Mouse (Mus musculus) fat pad, adult 2 months (tissue): ENCODE results near the gene Smim1.

Source experiments
- DNase-seq: peaks from one replicate; pipeline ENCODE4 v3.0.0-alpha.2; 2011; ENCODE audit warnings: low read depth, low spot score; ENCODE audit errors: extremely low read depth

Gene Smim1

DNA sequence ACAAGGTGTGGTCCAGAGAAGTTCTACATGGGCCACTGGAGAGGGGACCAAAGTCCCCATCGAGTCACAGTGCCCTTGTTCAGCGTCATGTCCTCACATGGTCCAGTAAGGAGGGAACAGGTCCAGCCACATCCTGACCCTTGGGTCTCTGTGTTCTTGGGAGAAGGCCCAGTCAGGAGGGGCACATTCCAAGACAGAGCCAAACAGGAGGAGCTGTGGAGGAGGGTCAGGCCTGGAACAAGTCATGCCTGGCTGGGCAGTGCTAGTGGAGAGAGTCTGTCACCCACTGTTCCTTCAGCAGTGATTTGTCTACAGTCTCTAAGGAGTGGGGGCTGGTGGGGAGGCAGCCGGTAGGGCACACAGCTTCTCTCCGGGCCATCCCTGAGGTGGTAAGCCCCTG, 3.6 kb downstream of the Smim1 start:
- DNase-seq = no peak

DNA sequence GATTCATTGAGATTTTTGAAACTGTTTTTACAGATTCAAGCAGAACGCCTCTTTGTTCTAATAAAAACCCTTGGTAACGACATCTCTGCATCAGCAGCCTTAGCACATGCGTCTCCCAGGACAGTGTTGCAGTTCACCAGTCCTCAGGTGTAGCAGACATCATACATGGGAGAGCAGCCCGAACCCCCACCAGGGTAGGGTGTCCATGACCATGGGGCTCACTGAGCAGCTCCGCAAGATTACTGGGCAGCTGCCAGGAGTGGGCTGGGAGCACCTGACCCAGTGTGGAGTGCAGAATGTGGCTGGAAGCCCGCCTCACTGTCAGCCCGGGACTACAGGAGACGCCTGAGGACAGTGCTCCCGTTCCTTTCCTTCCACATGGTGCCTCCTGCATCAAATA, 4.6 kb downstream of the Smim1 start:
- no peak for DNase-seq

DNA sequence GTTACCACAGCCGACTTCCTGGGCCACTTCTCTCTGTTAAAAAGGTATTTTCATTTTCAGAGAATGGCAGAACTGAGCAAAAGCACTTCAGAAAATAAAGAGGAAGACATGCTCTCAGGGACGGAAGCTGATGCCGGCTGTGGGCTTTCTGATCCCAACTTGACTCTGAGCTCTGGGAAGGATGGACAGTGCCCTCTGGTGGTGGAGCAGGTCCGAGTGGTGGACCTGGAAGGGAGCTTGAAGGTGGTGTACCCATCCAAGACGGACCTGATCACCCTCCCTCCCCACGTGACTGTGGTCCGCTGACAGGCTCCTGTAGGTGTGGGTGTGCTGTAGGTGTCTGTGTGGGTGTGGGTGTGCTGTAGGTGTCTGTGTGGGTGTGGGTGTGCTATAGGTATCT, 6.5 kb downstream of the Smim1 start:
- DNase-seq = no peak

DNA sequence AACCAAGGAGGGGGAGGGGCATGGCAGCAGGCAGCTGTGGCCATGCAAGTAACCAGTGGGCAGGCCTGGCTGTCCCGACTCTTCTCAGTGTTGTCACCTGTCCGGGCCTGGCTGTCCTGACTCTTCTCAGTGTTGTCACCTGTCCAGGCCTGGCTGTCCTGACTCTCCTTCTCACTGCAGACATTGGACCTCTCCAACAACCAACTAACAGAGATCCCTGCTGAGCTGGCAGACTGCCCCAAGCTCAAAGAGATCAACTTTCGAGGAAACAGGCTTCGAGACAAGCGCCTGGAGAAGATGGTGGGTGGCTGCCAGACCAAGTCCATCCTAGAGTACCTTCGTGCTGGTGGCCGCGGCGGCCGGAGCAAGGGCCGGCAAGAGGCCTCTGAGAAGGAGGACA, 10.6 kb downstream of the Smim1 start:
- DNase-seq = no peak

DNA sequence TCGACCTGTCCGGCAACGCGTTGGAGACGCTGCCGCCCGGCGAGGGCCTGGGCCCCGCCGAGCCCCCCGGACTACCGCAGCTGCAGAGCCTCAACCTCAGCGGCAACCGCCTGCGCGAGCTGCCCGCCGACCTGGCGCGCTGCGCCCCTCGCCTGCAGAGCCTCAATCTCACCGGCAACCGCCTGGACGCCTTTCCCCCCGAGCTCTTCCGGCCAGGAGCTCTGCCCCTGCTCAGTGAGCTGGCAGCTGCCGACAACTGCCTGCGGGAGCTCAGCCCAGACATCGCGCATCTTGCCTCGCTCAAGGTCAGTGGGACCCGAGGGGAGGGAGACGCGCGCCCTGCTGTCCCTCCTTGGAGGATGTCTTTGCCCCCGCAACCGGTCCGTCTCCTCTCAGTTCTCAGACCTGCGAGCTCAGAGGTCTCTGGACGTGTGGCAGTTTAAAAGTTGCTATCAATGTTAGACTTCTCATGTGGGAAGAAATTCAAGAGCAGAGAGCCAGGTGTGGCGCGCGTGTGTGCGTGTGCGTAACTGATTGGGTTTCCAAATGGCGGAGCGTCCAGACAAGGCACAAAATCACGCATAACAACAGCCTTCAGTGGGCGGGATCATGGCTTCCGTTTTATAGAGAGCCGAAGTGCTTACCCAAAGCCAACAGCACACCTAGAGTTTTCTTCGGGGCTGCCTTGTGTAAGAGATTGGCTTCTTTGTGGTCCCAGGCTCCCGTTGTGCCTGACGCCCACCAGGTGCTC, 13.7 kb downstream of the Smim1 start:
- DNase-seq = no peak

DNA sequence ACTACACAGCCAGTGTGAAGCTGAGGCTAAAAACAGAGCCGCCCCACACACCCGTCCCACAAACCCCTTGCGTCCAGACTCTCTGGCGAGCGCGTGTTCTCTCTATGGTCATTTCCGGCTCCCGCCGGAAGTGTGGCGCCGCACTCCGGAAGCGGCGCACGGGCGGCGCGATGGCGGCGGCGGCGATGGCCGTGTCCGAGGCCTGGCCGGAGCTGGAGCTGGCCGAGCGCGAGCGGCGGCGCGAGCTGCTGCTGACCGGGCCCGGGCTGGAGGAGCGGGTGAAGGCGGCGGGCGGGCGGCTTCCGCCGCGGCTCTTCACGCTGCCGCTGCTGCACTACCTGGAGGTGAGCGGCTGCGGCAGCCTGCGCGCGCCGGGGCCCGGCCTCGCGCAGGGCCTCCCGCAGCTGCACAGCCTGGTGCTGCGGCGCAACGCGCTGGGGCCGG, 14.4 kb downstream of the Smim1 start, which contains the start of gene Lrrc47:
Gene Lrrc47, plus strand, starts transcription at position 86 of the 444 bp plus-strand sequence.
- no peak for DNase-seq

DNA sequence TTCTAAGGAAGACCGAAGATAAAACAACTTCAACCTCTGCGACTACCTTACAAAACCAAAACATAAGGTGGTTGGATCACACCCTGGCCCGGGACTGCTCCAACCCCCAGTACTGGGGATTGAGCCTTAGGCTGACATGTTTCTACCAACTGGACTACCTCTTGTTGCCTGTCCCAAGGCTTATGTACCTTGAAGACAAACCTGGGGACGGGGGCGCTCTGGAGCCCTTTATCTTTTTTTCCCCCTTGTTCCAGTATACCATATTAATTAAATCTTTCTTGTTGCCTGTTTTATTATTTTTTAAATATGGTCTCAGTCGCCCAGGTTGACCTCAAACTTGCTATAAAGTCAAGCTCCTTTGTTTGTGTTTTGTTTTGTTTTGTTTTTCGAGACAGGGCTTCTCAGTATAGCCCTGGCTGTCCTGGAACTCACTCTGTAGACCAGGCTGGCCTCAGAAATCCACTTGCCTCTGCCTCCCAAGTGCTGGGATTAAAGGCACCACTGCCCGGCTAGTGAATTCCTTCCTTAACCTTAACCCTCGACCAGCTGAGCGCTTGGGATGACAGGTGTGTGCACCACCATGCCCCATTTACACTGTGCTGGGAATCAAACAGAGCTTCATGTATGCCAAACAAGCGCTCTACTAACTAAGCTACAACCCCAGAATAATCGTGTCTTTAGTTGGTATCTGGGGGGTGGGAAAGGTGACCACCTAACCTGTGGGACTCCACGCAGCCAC, 15.0 kb downstream of the Smim1 start:
- DNase-seq = no peak

DNA sequence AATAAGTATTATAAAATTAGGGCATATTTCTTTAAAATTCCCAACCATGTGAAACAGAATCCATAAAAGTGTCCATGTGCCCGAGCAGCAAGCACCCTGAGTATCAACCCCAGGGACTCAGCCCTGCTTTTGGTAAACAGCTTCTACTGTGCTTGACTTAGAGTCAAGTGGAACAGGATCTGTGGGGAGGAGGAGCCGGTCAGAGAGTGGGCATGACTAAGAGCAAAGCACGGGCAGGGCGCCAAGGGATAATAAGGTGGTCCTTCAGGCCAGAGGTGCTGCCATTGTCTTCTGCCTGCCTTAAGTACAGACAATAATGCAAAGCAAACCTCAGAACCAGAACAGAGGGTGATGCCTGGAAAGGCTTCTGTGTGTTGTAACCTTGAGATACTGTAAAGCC, 18.3 kb downstream of the Smim1 start:
- no peak for DNase-seq

DNA sequence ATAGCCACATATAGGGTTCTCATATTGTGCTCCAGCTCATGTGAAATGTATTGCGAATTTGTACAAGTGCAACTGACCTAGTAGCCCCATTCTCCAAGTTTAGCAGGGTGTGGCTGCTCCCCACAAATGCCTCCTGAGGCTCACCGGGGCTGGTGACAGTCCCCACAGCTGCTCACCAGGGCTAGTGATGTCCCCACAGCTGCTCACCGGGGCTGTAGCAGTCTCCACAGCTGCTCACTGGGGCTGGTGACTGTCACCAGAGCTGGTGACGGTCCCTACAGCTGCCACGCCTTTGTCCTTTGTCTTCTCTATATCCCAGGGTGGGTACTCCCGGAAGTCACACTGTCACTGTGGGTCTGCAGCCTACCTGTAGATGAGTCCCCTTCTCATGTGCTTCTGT, 19.8 kb downstream of the Smim1 start:
- DNase-seq = no peak

DNA sequence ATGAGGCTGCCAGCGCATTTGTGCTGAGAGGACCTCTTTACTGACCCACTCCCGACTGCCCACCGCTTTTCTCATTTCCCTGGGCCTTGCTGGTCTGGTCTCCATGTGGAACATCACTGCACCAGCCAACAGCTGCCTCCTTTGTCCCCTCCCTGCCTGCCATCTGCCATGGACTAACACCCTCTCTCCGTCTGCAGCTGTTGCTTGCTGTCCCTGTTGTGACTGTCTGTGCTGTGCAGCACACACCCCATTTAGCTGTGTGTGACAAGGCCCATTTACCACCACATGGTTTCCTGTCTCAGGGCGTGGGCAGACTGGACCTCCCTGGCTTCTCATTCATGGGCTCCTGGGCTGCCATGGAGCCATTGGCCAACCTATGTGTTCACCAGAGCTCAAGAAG, 20.5 kb downstream of the Smim1 start:
- no peak for DNase-seq

DNA sequence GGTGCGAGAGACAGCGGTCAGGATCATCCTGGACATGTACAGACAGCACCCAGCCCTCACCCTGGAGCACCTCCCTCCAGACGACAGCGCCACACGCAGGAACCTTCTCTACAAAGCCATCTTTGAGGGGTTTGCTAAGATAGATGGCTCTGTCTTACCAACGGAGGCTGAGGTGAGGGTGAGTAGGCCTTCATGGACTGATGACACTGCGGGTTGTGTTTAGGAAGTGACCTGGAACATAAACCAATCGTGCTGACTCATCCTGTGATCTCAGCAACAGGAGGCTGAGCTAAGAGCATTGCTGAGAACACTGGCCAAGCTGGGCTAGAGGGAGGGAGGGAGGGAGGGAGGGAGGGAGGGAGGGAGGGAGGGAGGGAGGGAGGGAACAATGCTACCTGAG, 32.5 kb downstream of the Smim1 start:
- DNase-seq = no peak

DNA sequence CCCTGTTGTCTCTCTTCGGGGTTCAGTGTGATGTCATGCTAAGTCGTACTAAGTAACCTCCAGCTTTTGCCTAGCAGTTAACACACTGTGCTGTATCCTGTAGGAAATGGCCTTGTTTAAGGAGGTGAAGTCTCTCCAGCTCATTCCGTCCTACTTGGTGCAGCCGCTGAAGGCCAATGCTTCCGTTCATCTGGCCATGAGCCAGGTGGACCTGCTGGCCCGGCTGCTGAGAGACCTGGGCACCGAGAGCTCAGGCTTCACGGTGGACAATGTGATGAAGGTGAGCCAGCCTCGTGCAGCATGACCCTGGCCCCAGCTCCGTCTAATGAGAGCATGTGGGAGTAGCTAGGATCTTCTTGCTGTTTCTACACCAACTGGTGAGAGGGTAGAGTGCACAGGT, 33.3 kb downstream of the Smim1 start:
- no peak for DNase-seq

DNA sequence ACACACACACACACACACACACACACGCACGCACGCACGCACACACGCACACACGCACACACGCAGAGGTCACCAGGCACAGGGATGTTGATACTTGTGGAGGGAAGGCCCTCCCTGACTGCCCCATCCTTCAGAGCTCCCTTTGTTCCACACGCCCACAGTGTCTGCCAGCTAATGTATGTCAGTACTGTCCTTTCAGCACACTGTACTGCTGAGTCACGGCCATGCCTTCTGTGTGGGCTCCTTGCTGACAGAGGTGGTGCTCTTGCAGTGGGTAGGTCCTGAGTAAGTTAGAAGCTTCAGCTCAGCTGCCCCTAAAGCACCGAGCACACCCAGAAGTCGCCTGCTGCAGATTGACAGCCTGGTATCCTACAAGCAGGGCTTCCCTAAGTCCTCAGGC, 45.6 kb downstream of the Smim1 start:
- no peak for DNase-seq

DNA sequence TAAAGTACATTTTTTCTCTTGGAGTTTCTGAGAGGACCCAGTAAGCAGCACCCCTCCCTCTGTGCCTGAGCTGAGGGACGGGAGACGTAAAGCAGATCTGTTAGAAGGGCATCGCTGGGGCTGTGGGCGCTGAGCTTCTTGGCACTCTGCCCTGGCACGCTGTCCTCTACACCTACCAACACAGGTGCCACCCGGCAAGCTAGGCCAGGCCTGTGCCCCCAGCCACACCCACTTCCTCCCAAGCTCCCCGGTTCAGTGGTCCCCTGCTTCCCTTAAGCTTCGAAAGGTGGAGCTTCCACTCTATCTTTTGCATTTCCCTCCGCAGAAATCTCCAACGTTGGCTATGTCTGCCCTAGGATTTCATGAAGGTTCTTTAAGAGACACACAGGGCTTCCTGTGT, 46.8 kb downstream of the Smim1 start:
- DNase-seq = no peak

DNA sequence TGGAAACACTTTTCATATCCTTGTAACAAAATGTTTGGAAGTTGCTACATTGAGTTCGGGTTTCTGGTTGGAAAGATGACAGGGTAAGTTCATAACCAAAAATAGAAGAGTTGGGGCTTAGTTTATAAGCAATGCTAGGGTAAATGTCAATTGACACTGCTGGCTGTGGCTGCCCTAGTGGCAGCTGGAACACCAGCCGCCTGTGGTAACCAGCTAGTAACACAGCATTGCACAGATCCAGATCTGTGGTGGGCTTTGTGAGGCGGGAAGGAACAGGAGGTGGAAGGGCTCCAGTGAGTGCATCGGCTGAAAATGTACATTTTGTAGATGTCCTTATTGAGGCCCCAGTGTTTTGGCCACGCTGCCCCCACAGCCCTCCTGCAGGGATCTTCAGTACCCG, 50.3 kb downstream of the Smim1 start:
- no peak for DNase-seq

DNA sequence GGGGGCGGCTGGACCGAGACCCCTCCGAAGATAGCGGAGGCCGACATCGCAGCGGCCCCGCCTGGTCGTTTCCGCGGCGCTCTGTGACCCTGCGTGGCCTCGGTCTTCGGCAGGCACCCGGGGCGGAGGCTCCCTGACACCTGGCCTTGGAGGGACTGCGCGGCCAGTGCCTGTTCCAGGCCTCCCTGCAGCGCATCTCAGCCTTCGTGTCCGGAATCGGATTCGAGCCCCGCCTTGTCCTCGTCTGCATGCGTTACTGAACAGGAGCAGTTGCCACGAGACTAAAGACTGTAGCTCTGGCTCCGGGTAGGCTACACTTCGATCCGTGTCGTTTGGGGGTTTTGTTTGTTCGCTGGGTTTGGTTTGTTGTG, 50.8 kb downstream of the Smim1 start:
- DNase-seq = no peak

DNA sequence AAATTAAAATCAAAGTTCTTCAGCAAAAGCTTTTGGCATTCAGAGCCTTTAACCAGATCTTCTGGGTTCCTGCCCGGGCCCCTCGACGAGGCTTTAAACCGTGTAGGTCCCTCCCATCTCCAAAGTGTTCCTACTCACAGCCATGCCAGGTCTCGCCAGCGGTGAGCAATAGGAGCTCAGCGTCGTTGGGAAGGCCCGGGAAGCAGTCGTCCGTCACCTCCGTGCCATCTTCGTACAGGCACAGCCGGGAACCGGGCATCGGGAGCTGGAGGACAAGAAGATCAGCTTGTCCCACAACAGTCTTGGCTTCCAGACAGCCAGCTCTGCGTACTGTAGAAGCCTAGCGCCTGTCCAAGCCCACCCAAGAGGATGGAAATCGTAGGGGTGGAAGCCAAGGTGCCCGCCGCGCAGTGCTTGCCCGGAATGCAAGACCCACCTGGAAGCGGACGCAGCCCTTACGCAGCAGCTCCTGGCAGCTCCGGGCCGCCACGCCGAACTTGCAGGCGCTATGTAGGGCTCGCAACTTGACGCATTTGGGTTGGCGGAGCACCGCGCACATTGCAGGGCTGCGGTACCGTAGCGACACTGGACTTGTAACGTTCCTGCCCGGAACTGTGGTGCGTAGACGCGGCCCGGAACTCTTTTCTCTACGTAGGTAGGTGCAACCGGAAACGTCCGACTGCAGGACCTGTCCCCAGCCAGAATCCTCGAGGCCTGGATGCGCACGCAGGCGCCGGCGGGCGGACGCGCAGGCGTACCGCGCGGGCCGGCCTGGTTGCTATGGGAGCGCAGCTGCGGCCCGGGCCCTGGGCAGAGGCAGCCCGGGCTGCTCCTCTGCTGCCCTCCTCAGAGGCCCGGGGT, 51.4 kb downstream of the Smim1 start, which contains the start of the genes Dffb and Cep104:
Gene Dffb, minus strand, starts transcription at position 696 of the 861 bp plus-strand sequence.
Gene Cep104, plus strand, starts transcription at position 764 of the 861 bp plus-strand sequence.
- DNase-seq = no peak
